Mouse (Mus musculus): Measurements from ENCODE around the gene March10. TPM values are rescaled to one million over a fixed set of nuclear protein-coding genes. Genes with fewer than 3 reads are reported as not detected.

Gene March10
- polyA plus RNA-seq, 1 experiment from 2014 or later: not detected

GRCm38 (mm10) chr11:105495591-105496270, 39.2 kb upstream of the March10 start:
- ATAC-seq: no peak
- Histone ChIP-seq H3K4me1 (replicated peaks; ENCODE audit: control insufficient read depth, insufficient read depth, low read length) (no peaks in the 10 kb centered on the region), H3K4me3 (ENCODE audit: low read depth, low read length) (no peak overlapping the region), H3K4me2 (replicated peaks; ENCODE audit: low read depth) (no peak overlapping the region), H3K9me3 (ENCODE audit: control insufficient read depth) (no peaks in the 10 kb centered on the region), H3K9ac (ENCODE audit: low read depth, low read length) (no peak overlapping the region), H3K36me3 (ENCODE audit: control insufficient read depth, insufficient read depth) (no peaks in the 10 kb centered on the region), H3K27ac (ENCODE audit: low read depth, low read length) (no peak overlapping the region), H3K27me3 (replicated peaks; ENCODE audit: control insufficient read depth, insufficient read depth, low read length) (no peaks in the 10 kb centered on the region)
- WGBS: 72% methylated on average over 18 of the region's 18 CpGs
- no peak for TF ChIP-seq CTCF (IDR thresholded peaks at IDR 0.05; ENCODE audit: low read depth)

DNA sequence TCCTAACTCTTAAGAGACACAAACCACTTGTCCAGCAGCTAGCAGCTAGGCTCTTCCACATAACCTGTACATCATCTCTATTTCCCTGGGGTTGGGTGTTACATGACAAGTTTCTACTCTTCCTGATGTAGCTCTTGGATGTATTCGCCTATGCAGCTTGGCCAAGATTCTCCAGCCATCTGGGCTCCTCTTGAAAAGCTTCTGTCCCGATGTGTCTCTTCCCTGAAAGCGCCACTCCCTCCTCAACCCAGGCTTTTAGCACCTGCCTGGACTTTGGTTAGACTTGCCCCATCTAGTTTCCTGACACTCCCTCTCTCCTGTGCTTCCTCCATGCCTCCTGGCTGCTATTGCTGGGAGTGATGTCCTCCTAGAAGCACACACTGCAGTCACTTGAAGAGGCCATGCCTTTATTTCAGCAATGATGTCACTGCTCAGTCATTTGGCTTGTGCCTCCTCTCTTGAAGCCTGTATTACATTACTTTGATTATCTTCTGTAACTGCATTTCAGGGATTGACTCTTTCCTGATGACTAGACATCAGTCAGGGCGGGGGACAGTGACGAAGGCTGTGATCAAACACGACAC, 38.3 kb upstream of the March10 start:
- H3K27me3 ChIP-seq (replicated peaks; ENCODE audit: control insufficient read depth, insufficient read depth, low read length): no peaks in the 10 kb centered on the region
- H3K36me3 ChIP-seq (ENCODE audit: control insufficient read depth, insufficient read depth): no peaks in the 10 kb centered on the region
- H3K9ac ChIP-seq (ENCODE audit: low read depth, low read length): no peak overlapping the region
- H3K4me3 ChIP-seq (ENCODE audit: low read depth, low read length): no peak overlapping the region
- H3K27ac ChIP-seq (ENCODE audit: low read depth, low read length): no peak overlapping the region
- H3K4me1 ChIP-seq (replicated peaks; ENCODE audit: control insufficient read depth, insufficient read depth, low read length): no peaks in the 10 kb centered on the region
- WGBS: 54% methylated on average over 6 of the region's 6 CpGs
- H3K4me2 ChIP-seq (replicated peaks; ENCODE audit: low read depth): no peak overlapping the region
- peak; percentile 55 for TF ChIP-seq CTCF (IDR thresholded peaks at IDR 0.05; ENCODE audit: low read depth)
- no peaks in the 10 kb centered on the region for H3K9me3 ChIP-seq (ENCODE audit: control insufficient read depth)
- ATAC-seq: peak; percentile 95

DNA sequence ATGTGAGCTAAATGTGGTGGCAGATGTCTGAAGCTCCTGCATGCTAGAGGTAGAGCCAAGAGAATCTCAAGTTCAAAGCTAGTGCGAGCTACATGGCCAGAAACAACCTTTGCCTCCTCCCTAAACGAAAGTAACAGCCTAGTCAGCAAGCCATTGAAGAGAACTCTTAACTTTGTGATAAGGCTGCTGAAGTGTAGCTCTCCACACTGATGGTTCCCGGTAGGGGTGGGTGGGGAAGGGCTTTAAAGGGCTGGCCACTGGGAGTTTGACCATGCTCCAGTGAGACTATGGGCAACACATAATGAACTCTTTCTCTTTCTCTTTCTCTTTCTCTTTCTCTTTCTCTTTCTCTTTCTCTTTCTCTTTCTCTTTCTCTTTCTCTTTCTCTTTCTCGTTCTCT, 35.9 kb upstream of the March10 start:
- TF ChIP-seq CTCF (IDR thresholded peaks at IDR 0.05; ENCODE audit: low read depth): no peak
- no peak overlapping the region for H3K27ac ChIP-seq (ENCODE audit: low read depth, low read length)
- WGBS: 51% methylated on average over 4 of the region's 4 CpGs
- H3K4me2 ChIP-seq (replicated peaks; ENCODE audit: low read depth): no peak overlapping the region
- H3K9ac ChIP-seq (ENCODE audit: low read depth, low read length): no peak overlapping the region
- H3K4me3 ChIP-seq (ENCODE audit: low read depth, low read length): no peak overlapping the region
- H3K9me3 ChIP-seq (ENCODE audit: control insufficient read depth): no peaks in the 10 kb centered on the region
- no peak for ATAC-seq
- no peaks in the 10 kb centered on the region for H3K4me1 ChIP-seq (replicated peaks; ENCODE audit: control insufficient read depth, insufficient read depth, low read length)
- H3K36me3 ChIP-seq (ENCODE audit: control insufficient read depth, insufficient read depth): no peaks in the 10 kb centered on the region
- H3K27me3 ChIP-seq (replicated peaks; ENCODE audit: control insufficient read depth, insufficient read depth, low read length): no peaks in the 10 kb centered on the region

DNA sequence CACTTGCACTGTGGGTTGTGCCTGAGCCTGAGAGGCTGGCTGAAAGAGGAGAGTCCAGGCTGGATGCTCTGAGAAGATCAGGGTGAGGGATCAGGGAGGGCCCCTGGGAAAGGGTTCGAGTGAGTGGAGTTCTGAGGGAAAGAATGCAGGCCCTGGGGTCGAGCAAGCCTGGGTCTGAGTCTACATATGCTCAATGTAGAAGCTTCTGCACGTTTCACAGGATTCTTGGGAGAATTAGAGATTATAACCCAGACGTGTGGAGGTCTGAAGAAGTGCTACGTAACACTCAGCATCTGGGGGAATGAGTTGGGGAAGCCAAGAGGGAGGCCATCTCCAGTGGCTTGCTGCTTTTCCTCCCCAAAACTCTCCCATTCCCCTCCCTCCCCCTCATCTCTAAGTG, 34.4 kb upstream of the March10 start:
- no peak for ATAC-seq
- 61% methylated on average over 5 of the region's 5 CpGs for WGBS

GRCm38 (mm10) chr11:105485412-105485811, 28.9 kb upstream of the March10 start:
- H3K9ac ChIP-seq (ENCODE audit: low read depth, low read length): no peak overlapping the region
- no peaks in the 10 kb centered on the region for H3K27me3 ChIP-seq (replicated peaks; ENCODE audit: control insufficient read depth, insufficient read depth, low read length)
- TF ChIP-seq CTCF (IDR thresholded peaks at IDR 0.05; ENCODE audit: low read depth): no peak
- no peaks in the 10 kb centered on the region for H3K36me3 ChIP-seq (ENCODE audit: control insufficient read depth, insufficient read depth)
- H3K9me3 ChIP-seq (ENCODE audit: control insufficient read depth): no peaks in the 10 kb centered on the region
- H3K4me1 ChIP-seq (replicated peaks; ENCODE audit: control insufficient read depth, insufficient read depth, low read length): no peaks in the 10 kb centered on the region
- no peak overlapping the region for H3K27ac ChIP-seq (ENCODE audit: low read depth, low read length)
- no peak overlapping the region for H3K4me3 ChIP-seq (ENCODE audit: low read depth, low read length)
- WGBS: 86% methylated on average over 6 of the region's 6 CpGs
- no peak for ATAC-seq
- H3K4me2 ChIP-seq (replicated peaks; ENCODE audit: low read depth): no peak overlapping the region

More for the DNA sequence above, 34.4 kb upstream of the March10 start:
- TF ChIP-seq CTCF (IDR thresholded peaks at IDR 0.05; ENCODE audit: low read depth): no peak
- no peak overlapping the region for H3K27ac ChIP-seq (ENCODE audit: low read depth, low read length)
- H3K9ac ChIP-seq (ENCODE audit: low read depth, low read length): no peak overlapping the region
- no peaks in the 10 kb centered on the region for H3K9me3 ChIP-seq (ENCODE audit: control insufficient read depth)
- no peaks in the 10 kb centered on the region for H3K36me3 ChIP-seq (ENCODE audit: control insufficient read depth, insufficient read depth)
- no peak overlapping the region for H3K4me3 ChIP-seq (ENCODE audit: low read depth, low read length)
- H3K27me3 ChIP-seq (replicated peaks; ENCODE audit: control insufficient read depth, insufficient read depth, low read length): no peaks in the 10 kb centered on the region
- no peak overlapping the region for H3K4me2 ChIP-seq (replicated peaks; ENCODE audit: low read depth)
- H3K4me1 ChIP-seq (replicated peaks; ENCODE audit: control insufficient read depth, insufficient read depth, low read length): no peaks in the 10 kb centered on the region

- H3K36me3 ChIP-seq (ENCODE audit: control insufficient read depth, insufficient read depth): no peaks in the 10 kb centered on the region
- no peak overlapping the region for H3K27ac ChIP-seq (ENCODE audit: low read depth, low read length)
- H3K4me1 ChIP-seq (replicated peaks; ENCODE audit: control insufficient read depth, insufficient read depth, low read length): no peaks in the 10 kb centered on the region
- no peak overlapping the region for H3K4me2 ChIP-seq (replicated peaks; ENCODE audit: low read depth)
- no peaks in the 10 kb centered on the region for H3K9me3 ChIP-seq (ENCODE audit: control insufficient read depth)
- TF ChIP-seq CTCF (IDR thresholded peaks at IDR 0.05; ENCODE audit: low read depth): no peak
- 80% methylated on average over 6 of the region's 6 CpGs for WGBS
- no peak for ATAC-seq
- H3K4me3 ChIP-seq (ENCODE audit: low read depth, low read length): no peak overlapping the region
- no peak overlapping the region for H3K9ac ChIP-seq (ENCODE audit: low read depth, low read length)
- H3K27me3 ChIP-seq (replicated peaks; ENCODE audit: control insufficient read depth, insufficient read depth, low read length): no peaks in the 10 kb centered on the region
Observed at GRCm38 (mm10) chr11:105484993-105485392, 28.5 kb upstream of the March10 start.
